Mouse (Mus musculus): Measurements from ENCODE around the gene Trafd1. TPM values are rescaled to one million over a fixed set of nuclear protein-coding genes. Genes with fewer than 3 reads are reported as not detected.

Gene Trafd1
- polyA plus RNA-seq (2015; fragmentation: Nextera tagmentation; extraction: Ambion mirVana) = 76.6 and 80.9 TPM in 2 replicates

DNA sequence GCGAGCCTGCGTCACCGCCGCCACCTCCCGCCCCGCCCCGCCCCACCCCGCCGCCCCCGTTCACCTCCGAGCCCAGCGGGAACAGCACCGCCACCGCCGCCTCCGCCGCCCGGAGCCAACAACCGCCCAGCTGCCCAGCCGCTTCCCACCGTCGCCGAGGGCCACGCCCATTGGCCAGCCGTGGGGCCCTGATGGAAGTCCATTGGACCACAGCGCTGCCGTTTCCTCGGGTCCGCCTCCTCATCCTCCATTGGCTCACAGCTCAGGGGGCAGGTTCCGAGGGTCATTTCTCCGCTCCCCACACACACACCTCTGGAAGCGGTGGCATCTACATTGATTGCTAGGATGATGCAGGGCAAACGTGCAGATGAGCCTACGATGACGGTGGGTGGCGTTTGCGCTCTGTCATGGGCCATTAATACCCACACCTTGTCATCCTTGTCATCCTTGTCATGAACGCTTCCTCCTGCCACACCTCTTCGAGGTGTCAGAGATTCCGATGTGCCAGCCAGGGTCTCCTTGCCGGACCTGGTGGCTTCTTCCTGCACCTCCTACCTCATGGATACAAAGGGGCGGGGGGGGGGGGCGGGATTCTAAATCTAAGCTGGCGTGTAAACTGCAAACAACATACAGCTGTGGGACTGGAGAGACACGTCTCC lies at the start of gene Trafd1:
Trafd1 (minus strand) TSS at position 172 of the 659 bp plus-strand sequence.
- Histone ChIP-seq H3K36me3 (ENCODE audit: insufficient read depth, low read length) (peaks cover 5% of the 10 kb centered on the region), H3K4me3 (ENCODE audit: low read depth, low read length) (peak within 1 kb of the TSS; percentile 61), H3K9me3 (ENCODE audit: low read length) (no peaks in the 10 kb centered on the region), H3K4me1 (ENCODE audit: insufficient read depth, low read depth, low read length) (no peaks in the 10 kb centered on the region), H3K27me3 (replicated peaks; ENCODE audit: insufficient read depth, low read length) (no peaks in the 10 kb centered on the region), H3K4me2 (replicated peaks; ENCODE audit: low read depth, low read length) (peak within 1 kb of the TSS; percentile 66), H3K27ac (ENCODE audit: low read length) (peak within 1 kb of the TSS; percentile 92), H3K9ac (replicated peaks; ENCODE audit: low read depth) (peak within 1 kb of the TSS; percentile 75)
- under 1% methylated on average over 24 of the region's 45 CpGs for WGBS
- ATAC-seq (peak; percentile 94), DNase-seq (ENCODE audit: low spot score) (peak; percentile 98)
- TF ChIP-seq EP300 (IDR thresholded peaks at IDR 0.05) (no peak), CTCF (IDR thresholded peaks at IDR 0.05) (no peak)

DNA sequence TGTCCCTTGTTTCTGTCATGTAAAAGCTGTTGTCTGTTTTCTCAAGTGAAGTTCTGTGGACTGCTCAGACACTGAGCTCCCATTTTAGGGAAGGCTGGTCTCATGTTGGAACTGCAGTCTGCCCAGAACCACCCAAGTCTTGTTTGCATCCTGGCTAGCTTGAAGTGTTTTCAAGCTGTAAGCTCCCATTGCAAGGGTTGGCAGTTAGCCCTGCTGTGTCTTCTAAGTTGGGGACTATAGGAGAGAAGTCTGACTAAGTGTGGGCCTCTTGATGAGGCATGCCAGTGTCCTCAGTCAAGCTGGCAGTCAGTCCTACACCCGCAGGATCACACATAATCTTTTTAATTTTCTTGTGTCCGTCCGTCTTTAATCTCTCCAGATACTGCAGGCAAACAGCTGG lies 43.5 kb upstream of the Trafd1 start:
- 96% methylated on average over 3 of the region's 3 CpGs for WGBS
- H3K27me3 ChIP-seq (replicated peaks; ENCODE audit: insufficient read depth, low read length) = no peaks in the 10 kb centered on the region
- ATAC-seq (no peak), DNase-seq (ENCODE audit: low spot score) (no peak)
- H3K27ac ChIP-seq (ENCODE audit: low read length) = no peak overlapping the region
- no peak overlapping the region for H3K9ac ChIP-seq (replicated peaks; ENCODE audit: low read depth)
- H3K9me3 ChIP-seq (ENCODE audit: low read length) = no peaks in the 10 kb centered on the region
- TF ChIP-seq EP300 (IDR thresholded peaks at IDR 0.05) = no peak
- no peak for TF ChIP-seq CTCF (IDR thresholded peaks at IDR 0.05)
- no peak overlapping the region for H3K4me3 ChIP-seq (ENCODE audit: low read depth, low read length)
- H3K4me2 ChIP-seq (replicated peaks; ENCODE audit: low read depth, low read length) = no peak overlapping the region
- H3K36me3 ChIP-seq (ENCODE audit: insufficient read depth, low read length) = peaks cover 70% of the 10 kb centered on the region
- no peaks in the 10 kb centered on the region for H3K4me1 ChIP-seq (ENCODE audit: insufficient read depth, low read depth, low read length)

DNA sequence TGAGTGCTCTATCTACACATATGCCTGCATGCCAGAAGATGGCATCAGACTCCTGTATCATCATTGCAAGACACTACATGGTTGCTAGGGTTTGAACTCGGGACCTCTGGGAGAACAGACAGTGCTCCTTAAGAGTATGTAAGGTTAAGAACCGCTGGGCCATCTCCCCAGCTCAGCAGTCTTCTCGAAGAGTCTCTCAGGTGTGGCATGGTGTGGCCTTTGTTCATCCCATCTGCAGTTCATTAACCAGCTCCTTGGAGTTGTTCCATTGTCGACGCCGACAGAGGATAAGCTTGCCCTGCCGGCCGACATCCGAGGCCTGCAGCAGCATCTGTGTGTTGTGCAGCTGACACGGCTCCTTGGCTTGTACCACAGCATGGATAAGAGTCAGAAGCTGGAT lies 37.9 kb upstream of the Trafd1 start:
- no peak overlapping the region for H3K9ac ChIP-seq (replicated peaks; ENCODE audit: low read depth)
- TF ChIP-seq EP300 (IDR thresholded peaks at IDR 0.05) (no peak), CTCF (IDR thresholded peaks at IDR 0.05) (no peak)
- H3K27me3 ChIP-seq (replicated peaks; ENCODE audit: insufficient read depth, low read length) = no peaks in the 10 kb centered on the region
- H3K27ac ChIP-seq (ENCODE audit: low read length) = no peak overlapping the region
- DNase-seq (ENCODE audit: low spot score) (no peak), ATAC-seq (no peak)
- no peak overlapping the region for H3K4me3 ChIP-seq (ENCODE audit: low read depth, low read length)
- H3K4me1 ChIP-seq (ENCODE audit: insufficient read depth, low read depth, low read length) = no peaks in the 10 kb centered on the region
- no peak overlapping the region for H3K4me2 ChIP-seq (replicated peaks; ENCODE audit: low read depth, low read length)
- no peaks in the 10 kb centered on the region for H3K9me3 ChIP-seq (ENCODE audit: low read length)
- 87% methylated on average over 10 of the region's 10 CpGs for WGBS
- peaks cover 58% of the 10 kb centered on the region for H3K36me3 ChIP-seq (ENCODE audit: insufficient read depth, low read length)

DNA sequence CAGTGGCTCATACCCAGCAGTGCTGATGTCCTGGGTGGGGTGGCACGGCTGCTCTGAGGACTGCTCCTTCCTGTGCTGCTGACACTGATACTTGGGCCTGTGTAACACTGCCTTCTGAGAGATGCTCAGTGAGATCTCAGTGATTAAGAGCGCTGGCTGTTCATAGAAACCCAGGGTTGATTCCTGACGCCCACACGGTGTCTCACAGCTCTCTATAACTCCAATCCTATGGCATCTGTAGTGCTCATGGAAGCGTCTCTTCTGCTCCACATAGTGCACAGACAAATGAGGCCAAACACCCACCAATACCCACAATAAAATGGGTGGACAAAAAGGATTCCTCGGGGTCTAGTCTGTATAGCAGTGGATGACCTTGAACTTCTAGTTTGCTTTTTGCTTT lies 37.4 kb upstream of the Trafd1 start:
- 93% methylated on average over 6 of the region's 6 CpGs for WGBS

DNA sequence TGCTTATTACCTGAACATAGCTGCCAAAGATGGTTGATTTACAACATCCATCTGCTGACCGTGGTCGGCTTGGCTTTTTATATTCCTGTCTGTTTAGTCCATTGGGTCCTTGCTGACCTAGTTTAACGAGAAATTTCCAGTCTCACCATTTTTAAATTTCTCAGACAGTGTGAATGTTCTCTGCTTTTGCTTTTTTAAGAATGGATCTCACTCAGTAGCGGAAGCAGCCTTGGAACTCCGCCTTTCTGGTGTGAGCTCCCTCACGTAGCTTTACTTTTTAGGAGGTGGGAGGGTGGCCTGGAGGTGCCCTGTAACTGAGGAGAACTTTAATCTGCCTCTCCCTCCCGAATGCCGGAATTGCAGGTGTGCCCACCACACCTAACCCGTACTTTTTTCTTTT lies 35.3 kb upstream of the Trafd1 start:
- no peak for DNase-seq (ENCODE audit: low spot score)
- Histone ChIP-seq H3K4me2 (replicated peaks; ENCODE audit: low read depth, low read length) (no peak overlapping the region), H3K9ac (replicated peaks; ENCODE audit: low read depth) (no peak overlapping the region), H3K27ac (ENCODE audit: low read length) (no peak overlapping the region), H3K9me3 (ENCODE audit: low read length) (no peaks in the 10 kb centered on the region), H3K27me3 (replicated peaks; ENCODE audit: insufficient read depth, low read length) (no peaks in the 10 kb centered on the region), H3K4me3 (ENCODE audit: low read depth, low read length) (no peak overlapping the region), H3K4me1 (ENCODE audit: insufficient read depth, low read depth, low read length) (no peaks in the 10 kb centered on the region), H3K36me3 (ENCODE audit: insufficient read depth, low read length) (peaks cover 52% of the 10 kb centered on the region)
- ATAC-seq = no peak
- WGBS = 92% methylated on average over 9 of the region's 9 CpGs
- TF ChIP-seq EP300 (IDR thresholded peaks at IDR 0.05) (no peak), CTCF (IDR thresholded peaks at IDR 0.05) (no peak)

More for the DNA sequence above, 37.4 kb upstream of the Trafd1 start:
- peaks cover 58% of the 10 kb centered on the region for H3K36me3 ChIP-seq (ENCODE audit: insufficient read depth, low read length)
- TF ChIP-seq CTCF (IDR thresholded peaks at IDR 0.05) = no peak
- TF ChIP-seq EP300 (IDR thresholded peaks at IDR 0.05) = no peak
- H3K27me3 ChIP-seq (replicated peaks; ENCODE audit: insufficient read depth, low read length) = no peaks in the 10 kb centered on the region
- H3K27ac ChIP-seq (ENCODE audit: low read length) = no peak overlapping the region
- DNase-seq (ENCODE audit: low spot score) (no peak), ATAC-seq (no peak)
- H3K4me3 ChIP-seq (ENCODE audit: low read depth, low read length) = no peak overlapping the region
- H3K4me1 ChIP-seq (ENCODE audit: insufficient read depth, low read depth, low read length) = no peaks in the 10 kb centered on the region
- H3K9me3 ChIP-seq (ENCODE audit: low read length) = no peaks in the 10 kb centered on the region
- H3K9ac ChIP-seq (replicated peaks; ENCODE audit: low read depth) = no peak overlapping the region
- H3K4me2 ChIP-seq (replicated peaks; ENCODE audit: low read depth, low read length) = no peak overlapping the region

DNA sequence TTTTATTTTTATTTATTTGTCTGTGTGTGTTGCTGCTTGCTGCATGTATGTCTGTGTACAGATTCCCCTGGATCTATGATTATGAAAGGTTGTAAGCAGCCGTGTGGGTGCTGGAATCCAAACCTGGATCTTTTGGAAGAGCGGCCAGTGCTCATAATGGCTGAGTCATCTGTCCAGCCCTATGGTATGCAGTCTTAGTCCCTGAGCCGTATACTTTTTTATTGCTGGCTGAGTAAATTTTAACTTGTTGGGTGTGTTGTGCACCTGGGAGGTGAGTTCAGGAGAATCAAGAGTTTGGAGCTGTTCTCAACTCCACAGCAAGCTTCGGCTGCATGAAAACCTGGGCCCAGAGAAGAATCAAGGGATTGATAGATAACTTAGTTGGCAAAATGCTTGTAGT lies 25.5 kb upstream of the Trafd1 start:
- no peaks in the 10 kb centered on the region for H3K9me3 ChIP-seq (ENCODE audit: low read length)
- ATAC-seq (no peak), DNase-seq (ENCODE audit: low spot score) (no peak)
- H3K9ac ChIP-seq (replicated peaks; ENCODE audit: low read depth) = no peak overlapping the region
- no peak overlapping the region for H3K4me3 ChIP-seq (ENCODE audit: low read depth, low read length)
- no peak for TF ChIP-seq CTCF (IDR thresholded peaks at IDR 0.05)
- TF ChIP-seq EP300 (IDR thresholded peaks at IDR 0.05) = no peak
- no peak overlapping the region for H3K27ac ChIP-seq (ENCODE audit: low read length)
- no peak overlapping the region for H3K4me2 ChIP-seq (replicated peaks; ENCODE audit: low read depth, low read length)
- 87% methylated on average over 4 of the region's 4 CpGs for WGBS
- peaks cover 5% of the 10 kb centered on the region; the same call in 1 of the 2 replicates for H3K36me3 ChIP-seq (ENCODE audit: insufficient read depth, low read length)
- H3K27me3 ChIP-seq (replicated peaks; ENCODE audit: insufficient read depth, low read length) = no peaks in the 10 kb centered on the region
- H3K4me1 ChIP-seq (ENCODE audit: insufficient read depth, low read depth, low read length) = no peaks in the 10 kb centered on the region
